Mouse (Mus musculus) lung, embryonic 14.5 days (tissue): Measurements from ENCODE around the gene Spaar. TPM values are rescaled to one million over a fixed set of nuclear protein-coding genes. Genes with fewer than 3 reads are reported as not detected.

Experiments
- ATAC-seq: fragments of 200-750 bp; cut with Nextera tagmentation; 2 replicates; pipeline ENCODE4 v1.8.0; 2017; ENCODE audit warnings: mild to moderate bottlenecking, moderate TSS enrichment, moderate library complexity; ENCODE audit not compliant: insufficient read depth
- DNase-seq: peaks from one replicate; pipeline ENCODE4 v3.0.0-alpha.2; 2015
- H3K27ac ChIP-seq: fragments of 300-500 bp; sonication (generic); 2 replicates; pipeline ENCODE4 v1.5.1; 2014; ENCODE audit warnings: low read depth, mild to moderate bottlenecking, moderate library complexity
- H3K27me3 ChIP-seq: fragments of 300-500 bp; sonication (generic); 2 replicates; pipeline ENCODE4 v1.6.1; 2014; ENCODE audit warnings: low read length, control low read depth; ENCODE audit not compliant: insufficient read depth
- H3K36me3 ChIP-seq: fragments of 300-500 bp; sonication (generic); 2 replicates; pipeline ENCODE4 v1.6.1; 2014; ENCODE audit warnings: control low read depth; ENCODE audit not compliant: insufficient read depth
- H3K4me1 ChIP-seq: fragments of 300-500 bp; sonication (generic); 2 replicates; pipeline ENCODE4 v1.6.1; 2014; ENCODE audit warnings: antibody characterized with exemption, control low read depth; ENCODE audit not compliant: insufficient read depth
- H3K4me2 ChIP-seq: fragments of 300-500 bp; sonication (generic); 2 replicates; pipeline ENCODE4 v1.6.1; 2014; ENCODE audit warnings: mild to moderate bottlenecking
- H3K4me3 ChIP-seq: fragments of 300-500 bp; sonication (generic); 2 replicates; pipeline ENCODE4 v1.5.1; 2014; ENCODE audit warnings: low read depth, low read length
- H3K9ac ChIP-seq: fragments of 300-500 bp; sonication (generic); 2 replicates; pipeline ENCODE4 v1.6.1; 2014
- H3K9me3 ChIP-seq: fragments of 300-500 bp; sonication (generic); 2 replicates; pipeline ENCODE4 v1.6.1; 2016; ENCODE audit warnings: low read depth, low read length, control low read depth
- CTCF ChIP-seq: IDR thresholded peaks from 2 replicates; pipeline ENCODE4 v1.5.1; 2016; ENCODE audit warnings: antibody characterized with exemption, low read depth
- WGBS: fragments of 180-500 bp; shearing (Covaris S2); extraction: QIAGEN DNeasy Blood & Tissue Kit; methylation state at CpG from one replicate; pipeline ENCODE4 v1.1.7; 2014; 5-methylcytosine and 5-hydroxymethylcytosine counted together
- polyA plus RNA-seq: library from polyadenylated mRNA; unstranded; fragments of >200 nt; fragmentation: Nextera tagmentation; extraction: Ambion mirVana; gene quantifications from 2 replicates; pipeline ENCODE4 v1.2.1, GENCODE M21; 2014

Spaar gene
- polyA plus RNA-seq, 1 experiment from 2014 or later: 0.28 TPM

DNA sequence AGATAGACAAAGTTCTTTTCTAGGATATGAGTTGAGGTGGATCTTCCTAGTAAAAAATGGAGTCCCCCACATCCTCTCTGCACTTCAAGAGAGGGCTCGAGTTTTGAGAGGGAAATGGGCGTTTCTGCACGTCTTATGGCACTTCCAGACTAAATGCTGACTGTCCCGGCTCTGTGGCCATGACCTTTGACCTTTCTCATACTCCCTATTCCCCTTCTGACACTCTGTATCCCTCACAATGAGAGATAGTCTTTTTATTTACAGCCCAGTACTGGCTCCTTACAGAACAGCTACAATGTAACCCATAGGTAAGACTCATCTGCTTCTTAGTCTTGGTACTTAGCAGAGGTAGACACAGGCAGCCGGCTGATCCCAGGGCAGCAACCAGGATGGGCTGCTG, 11.7 kb downstream of the Spaar start:
- no peak overlapping the region for H3K4me2 ChIP-seq
- no peaks in the 10 kb centered on the region for H3K4me1 ChIP-seq
- no peak for DNase-seq
- no peak overlapping the region for H3K9ac ChIP-seq
- WGBS: 50% methylated on average over 5 of the region's 5 CpGs
- ATAC-seq: no peak
- H3K4me3 ChIP-seq: no peak overlapping the region
- no peaks in the 10 kb centered on the region for H3K36me3 ChIP-seq
- no peaks in the 10 kb centered on the region for H3K27me3 ChIP-seq
- H3K27ac ChIP-seq: no peak overlapping the region
- no peaks in the 10 kb centered on the region for H3K9me3 ChIP-seq
- TF ChIP-seq CTCF: no peak

DNA sequence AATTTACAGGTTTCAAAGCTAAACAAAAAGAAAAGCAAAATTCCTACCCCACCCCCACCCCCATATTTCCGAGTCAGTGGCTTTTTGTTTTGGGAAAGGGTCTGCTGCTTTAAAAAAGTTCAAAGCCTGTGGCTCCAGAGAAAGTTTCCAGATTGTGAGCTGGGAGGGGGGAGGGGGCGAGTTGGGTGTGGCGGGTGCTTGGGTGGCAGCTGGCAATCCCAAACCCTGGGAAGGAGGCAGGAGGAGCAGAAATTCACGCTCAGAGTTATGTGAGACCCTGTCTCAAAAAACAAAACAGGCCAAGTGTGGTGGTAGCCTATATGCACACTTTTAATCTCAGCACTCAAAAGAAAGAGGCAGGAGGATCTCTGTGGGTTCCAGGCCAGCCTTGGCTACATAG, 12.8 kb downstream of the Spaar start:
- no peaks in the 10 kb centered on the region for H3K27me3 ChIP-seq
- H3K9me3 ChIP-seq: no peaks in the 10 kb centered on the region
- H3K36me3 ChIP-seq: no peaks in the 10 kb centered on the region
- ATAC-seq (no peak), DNase-seq (no peak)
- H3K4me1 ChIP-seq: no peaks in the 10 kb centered on the region
- H3K27ac ChIP-seq: no peak overlapping the region
- WGBS: 26% methylated on average over 4 of the region's 4 CpGs
- no peak overlapping the region for H3K9ac ChIP-seq
- no peak overlapping the region for H3K4me3 ChIP-seq
- no peak for TF ChIP-seq CTCF
- H3K4me2 ChIP-seq: no peak overlapping the region

DNA sequence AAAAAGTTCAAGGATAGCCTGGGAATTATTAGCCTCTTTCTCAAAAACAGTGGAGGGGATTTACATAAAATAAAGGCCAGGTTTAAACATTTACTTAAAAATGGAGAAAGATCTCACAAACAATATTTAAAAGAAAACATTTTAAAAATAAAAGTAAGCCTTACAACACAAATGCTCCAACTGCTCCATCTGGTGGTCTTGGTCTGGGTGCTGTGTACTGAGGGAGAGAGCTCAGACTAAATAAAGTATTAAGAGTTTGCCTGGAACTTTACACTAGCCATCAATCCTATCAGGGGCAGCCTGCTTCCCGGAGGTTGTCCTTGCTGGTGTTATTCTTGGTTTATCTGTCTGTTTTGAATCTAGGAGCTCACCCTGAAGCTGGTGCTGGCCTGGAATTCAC, 13.3 kb downstream of the Spaar start:
- Histone ChIP-seq H3K9ac (no peak overlapping the region), H3K9me3 (no peaks in the 10 kb centered on the region), H3K36me3 (no peaks in the 10 kb centered on the region), H3K27me3 (no peaks in the 10 kb centered on the region), H3K4me3 (no peak overlapping the region), H3K27ac (no peak overlapping the region), H3K4me2 (no peak overlapping the region), H3K4me1 (no peaks in the 10 kb centered on the region)
- ATAC-seq (no peak), DNase-seq (no peak)
- peak; percentile 23 for TF ChIP-seq CTCF
- WGBS: 13% methylated on average over 1 of the region's 1 CpGs

DNA sequence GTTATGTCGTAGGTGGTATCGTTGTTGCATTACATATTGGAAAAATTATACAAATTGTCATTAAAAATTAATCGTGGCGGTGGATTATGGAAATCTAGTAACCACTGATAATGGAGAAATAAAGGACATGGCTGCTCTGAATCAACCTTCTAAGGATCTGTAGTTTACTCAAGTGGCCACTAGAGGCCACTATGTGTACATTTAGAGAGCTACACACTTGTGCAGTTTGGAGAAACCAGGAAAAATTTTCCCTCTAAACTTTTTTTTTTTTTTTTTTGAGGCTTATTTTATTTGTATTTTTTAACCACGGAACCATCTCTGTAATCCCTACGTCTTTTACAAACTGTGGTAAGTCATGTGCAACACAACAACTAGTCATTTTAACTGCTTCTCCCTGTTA, 15.4 kb downstream of the Spaar start:
- no peak overlapping the region for H3K27ac ChIP-seq
- no peak for ATAC-seq
- H3K27me3 ChIP-seq: no peaks in the 10 kb centered on the region
- no peaks in the 10 kb centered on the region for H3K9me3 ChIP-seq
- H3K36me3 ChIP-seq: no peaks in the 10 kb centered on the region
- no peak overlapping the region for H3K4me3 ChIP-seq
- peak; percentile 85 for DNase-seq
- H3K4me2 ChIP-seq: no peak overlapping the region
- TF ChIP-seq CTCF: peak; percentile 70
- no peaks in the 10 kb centered on the region for H3K4me1 ChIP-seq
- WGBS: 11% methylated on average over 6 of the region's 6 CpGs
- H3K9ac ChIP-seq: no peak overlapping the region

DNA sequence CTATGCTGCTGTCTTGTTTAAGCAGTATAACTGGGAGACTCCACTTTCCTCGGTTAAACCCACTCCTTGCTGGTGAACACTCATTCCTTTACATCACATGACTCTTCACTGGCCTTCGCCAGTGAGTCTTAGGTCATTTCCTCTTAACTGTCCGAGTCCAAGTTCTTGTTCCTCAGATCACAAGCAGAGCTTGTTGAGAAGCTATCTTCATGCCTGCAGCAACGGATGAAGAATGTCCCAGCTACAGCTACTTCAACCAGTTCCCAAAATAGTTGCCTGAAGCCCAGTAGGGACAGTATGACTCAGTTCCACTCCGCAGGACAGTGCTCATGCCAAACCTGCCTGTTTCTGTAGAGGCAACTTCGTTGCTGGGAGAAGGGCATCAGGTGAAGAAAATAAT, 27.4 kb downstream of the Spaar start:
- ATAC-seq: no peak
- H3K36me3 ChIP-seq: no peaks in the 10 kb centered on the region
- H3K4me1 ChIP-seq: no peaks in the 10 kb centered on the region
- H3K27ac ChIP-seq: no peak overlapping the region
- WGBS: 62% methylated on average over 6 of the region's 6 CpGs
- H3K9ac ChIP-seq: no peak overlapping the region
- no peaks in the 10 kb centered on the region for H3K27me3 ChIP-seq
- no peak for DNase-seq
- no peak for TF ChIP-seq CTCF
- no peaks in the 10 kb centered on the region for H3K9me3 ChIP-seq
- no peak overlapping the region for H3K4me3 ChIP-seq
- no peak overlapping the region for H3K4me2 ChIP-seq

DNA sequence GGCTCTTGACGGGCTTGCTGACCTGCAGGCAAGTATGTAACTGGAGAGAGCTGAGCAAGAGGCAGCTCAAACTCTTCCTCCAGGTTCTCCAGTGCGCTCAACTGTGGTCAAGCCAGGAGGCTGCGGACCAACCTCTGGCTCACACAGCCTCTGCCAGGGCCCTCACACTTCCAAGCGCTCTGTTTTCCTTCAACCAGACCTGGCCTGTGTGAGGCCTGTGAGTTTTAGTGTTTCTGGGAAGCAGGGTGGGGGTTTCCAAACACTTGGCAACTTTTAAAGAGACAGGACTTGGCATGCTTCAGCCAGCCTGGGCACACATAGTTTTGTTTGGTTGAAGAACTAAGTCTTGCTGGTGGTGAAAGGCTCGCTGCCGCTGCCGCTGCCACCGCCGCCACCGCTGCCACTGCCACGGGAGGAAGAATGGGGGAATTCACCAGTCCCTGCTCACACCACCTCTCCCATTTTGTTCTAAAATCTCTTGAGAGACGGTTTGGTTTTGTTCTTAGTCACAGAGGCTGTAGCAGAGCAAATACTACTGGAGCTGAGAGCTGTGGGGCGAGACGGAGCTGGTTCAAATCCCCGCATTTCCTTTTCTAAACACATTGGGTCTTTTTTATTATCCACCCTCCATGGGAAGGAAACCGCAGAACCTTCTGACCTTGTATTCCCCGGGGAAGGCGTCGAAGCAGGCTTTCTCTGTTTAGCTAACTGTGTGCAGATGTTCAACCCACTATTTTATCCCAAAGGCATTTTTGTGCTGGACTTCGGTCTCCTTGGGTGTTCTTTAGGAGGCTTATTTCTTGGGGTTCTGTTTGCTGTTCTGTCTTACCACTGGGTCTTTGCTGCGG, 30.0 kb downstream of the Spaar start:
- Histone ChIP-seq H3K9me3 (no peaks in the 10 kb centered on the region), H3K9ac (no peak overlapping the region), H3K36me3 (no peaks in the 10 kb centered on the region), H3K4me1 (no peaks in the 10 kb centered on the region), H3K27ac (no peak overlapping the region), H3K27me3 (no peaks in the 10 kb centered on the region), H3K4me2 (no peak overlapping the region), H3K4me3 (no peak overlapping the region)
- TF ChIP-seq CTCF: no peak
- WGBS: 74% methylated on average over 21 of the region's 21 CpGs
- no peak for ATAC-seq
- no peak for DNase-seq

DNA sequence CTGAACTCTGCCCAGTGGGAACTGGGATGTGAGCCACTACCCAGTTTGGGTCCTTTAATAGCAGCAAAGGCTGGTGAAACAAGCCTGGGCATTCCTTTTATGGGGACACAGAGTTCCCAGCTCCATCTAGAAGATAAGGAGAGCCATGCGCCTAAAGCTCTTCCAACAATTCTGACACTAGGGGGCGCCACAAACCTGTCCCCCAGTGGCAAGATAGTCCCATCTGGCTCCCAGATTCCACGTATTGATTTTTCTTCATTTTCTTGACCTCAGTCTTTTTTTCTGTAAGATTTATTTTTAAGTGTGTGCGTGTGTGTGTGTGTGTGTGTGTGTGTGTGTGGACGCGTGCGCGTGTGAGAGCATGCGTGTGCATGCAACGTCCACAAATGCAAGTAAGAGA, 30.6 kb downstream of the Spaar start:
- peak; percentile 47 for TF ChIP-seq CTCF
- H3K27ac ChIP-seq: no peak overlapping the region
- DNase-seq (peak; percentile 48), ATAC-seq (no peak)
- WGBS: 76% methylated on average over 10 of the region's 10 CpGs
- H3K36me3 ChIP-seq: no peaks in the 10 kb centered on the region
- no peaks in the 10 kb centered on the region for H3K9me3 ChIP-seq
- no peaks in the 10 kb centered on the region for H3K27me3 ChIP-seq
- no peaks in the 10 kb centered on the region for H3K4me1 ChIP-seq
- H3K9ac ChIP-seq: no peak overlapping the region
- H3K4me2 ChIP-seq: no peak overlapping the region
- H3K4me3 ChIP-seq: no peak overlapping the region
